Mouse (Mus musculus) heart, adult 2 months (tissue): ENCODE measurements around the gene Filip1l. TPM values are rescaled to one million over a fixed set of nuclear protein-coding genes. Genes with fewer than 3 reads are reported as not detected.
A peak's percentile ranks its signal among the peaks of the same experiment; 100 is the strongest.

Experiments
- DNase-seq, 2 experiments: peaks; one replicate each; pipeline ENCODE4 v3.0.0; 2021
- H3K27ac ChIP-seq: fragments of 200-600 bp; 2 replicates; pipeline ENCODE4 v1.8.1; 2022
- H3K27me3 ChIP-seq: fragments of 200-500 bp; 2 replicates; pipeline ENCODE4 v1.6.1; 2012; ENCODE audit warnings: mild to moderate bottlenecking, low read length, inconsistent platforms, mixed read lengths; ENCODE audit not compliant: control insufficient read depth, insufficient read depth
- H3K36me3 ChIP-seq: fragments of 200-500 bp; 2 replicates; pipeline ENCODE4 v1.6.1; 2012; ENCODE audit warnings: low read length, inconsistent platforms; ENCODE audit not compliant: control insufficient read depth, insufficient read depth
- H3K4me1 ChIP-seq: fragments of 200-500 bp; 2 replicates; pipeline ENCODE4 v1.6.1; 2011; ENCODE audit warnings: low read length; ENCODE audit not compliant: control insufficient read depth, insufficient read depth
- H3K4me3 ChIP-seq: fragments of 200-600 bp; 2 replicates; pipeline ENCODE4 v1.8.1; 2022
- H3K79me2 ChIP-seq: fragments of 200-500 bp; replicated peaks from 2 replicates; pipeline ENCODE4 v1.6.1; 2012; ENCODE audit warnings: mild to moderate bottlenecking, inconsistent platforms, low read length, moderate library complexity, mixed read lengths; ENCODE audit not compliant: control insufficient read depth, insufficient read depth
- H3K9ac ChIP-seq: fragments of 200-500 bp; 2 replicates; pipeline ENCODE4 v1.6.1; 2012; ENCODE audit warnings: low read depth, mild to moderate bottlenecking, control low read depth, inconsistent platforms, low read length, mixed read lengths
- CTCF ChIP-seq: fragments of 200-600 bp; IDR thresholded peaks from 2 replicates; pipeline ENCODE4 v1.8.1; 2022; ENCODE audit warnings: antibody characterized with exemption, mild to moderate bottlenecking, moderate library complexity
- EP300 ChIP-seq: fragments of 200-500 bp; IDR thresholded peaks from 2 replicates; pipeline ENCODE4 v1.6.1; 2011; ENCODE audit warnings: low read depth, low read length, control low read depth; ENCODE audit not compliant: insufficient read depth
- POLR2A ChIP-seq: fragments of 200-500 bp; IDR thresholded peaks from 2 replicates; pipeline ENCODE4 v1.6.1; 2011; ENCODE audit warnings: mild to moderate bottlenecking, low read depth, low read length, control low read depth; ENCODE audit not compliant: insufficient read depth
- WGBS: fragments of 180-500 bp; shearing (Covaris S2); methylation state at CpG from one replicate; pipeline ENCODE4 v1.1.7; 2018; 5-methylcytosine and 5-hydroxymethylcytosine counted together
- intact Hi-C: fragments of 180-260 bp; cut with DNase I; formaldehyde crosslinking; loops from one replicate; pipeline ENCODE4 v1.15.1; 2025
- polyA plus RNA-seq: library from polyadenylated mRNA; depleted of rRNA; stranded (reverse); fragments of >200 nt; gene quantifications from 2 replicates; pipeline ENCODE4 v1.2.3, GENCODE M21; 2012
- total RNA-seq, 2 experiments: library from RNA; stranded (reverse); gene quantifications; 2 replicates each; pipeline ENCODE4 v1.2.3; 2021

The Filip1l gene
- total and polyA plus RNA-seq, 3 experiments: 9.2 to 36.3 (median 35.0) TPM

DNA sequence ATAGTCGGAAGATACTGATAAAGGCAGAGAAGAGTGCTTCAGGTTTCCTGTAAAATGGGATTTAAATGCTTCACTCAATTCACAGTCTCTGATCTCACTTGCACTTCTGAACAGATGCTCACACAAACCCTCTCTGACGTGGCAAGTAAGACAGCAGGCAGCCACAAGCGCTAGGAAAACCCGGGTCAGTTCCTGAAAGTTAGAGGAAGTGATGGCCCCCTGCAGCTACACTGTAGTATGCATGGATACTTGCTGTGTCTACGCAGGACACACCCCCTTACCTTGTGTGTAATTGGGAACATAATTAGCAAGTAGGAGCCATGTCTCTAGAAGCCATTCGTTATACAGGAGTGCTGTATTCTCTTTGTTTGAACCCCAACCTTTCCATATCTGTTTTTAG, 129.4 kb downstream of the Filip1l start:
- Histone ChIP-seq H3K4me1 (peaks cover 4% of the 10 kb centered on the region), H3K4me3 (no peak overlapping the region), H3K36me3 (peaks cover 11% of the 10 kb centered on the region; the same call in 1 of the 2 replicates), H3K9ac (no peak overlapping the region), H3K27me3 (no peaks in the 10 kb centered on the region), H3K27ac (no peak overlapping the region), H3K79me2 (no peaks in the 10 kb centered on the region)
- intact Hi-C loops: loop anchor here (5.0 kb wide), 1 partner anchor 65 kb away; no protein-coding TSS in a partner anchor
- 71% methylated on average over 6 of the region's 6 CpGs for WGBS
- TF ChIP-seq CTCF (no peak), EP300 (no peak), POLR2A (no peak)
- no peak for DNase-seq

DNA sequence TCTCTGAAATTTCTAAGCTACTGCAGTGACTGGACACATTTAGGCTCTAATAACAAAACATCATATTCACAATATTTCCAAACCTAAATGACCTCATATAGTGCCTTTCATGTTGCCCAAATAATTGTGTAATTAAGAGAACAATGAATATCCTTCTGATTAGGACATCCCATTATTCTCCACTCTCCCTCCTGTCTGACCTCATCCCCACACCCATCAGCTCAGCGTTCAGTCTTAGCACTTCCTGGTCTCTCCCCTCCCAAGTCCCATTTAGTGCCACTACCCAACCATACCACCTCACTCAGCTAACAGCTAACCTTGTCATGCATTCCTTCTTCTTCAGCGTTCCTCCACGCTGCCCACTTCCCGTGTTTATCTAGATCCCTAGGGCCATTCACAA, 130.0 kb downstream of the Filip1l start:
- Histone ChIP-seq H3K9ac (no peak overlapping the region), H3K27ac (peak overlapping the region; percentile 20; the same call in 1 of the 2 replicates), H3K4me1 (peaks cover 4% of the 10 kb centered on the region), H3K4me3 (no peak overlapping the region), H3K79me2 (no peaks in the 10 kb centered on the region), H3K36me3 (peaks cover 8% of the 10 kb centered on the region; the same call in 1 of the 2 replicates), H3K27me3 (no peaks in the 10 kb centered on the region)
- 19% methylated on average over 4 of the region's 4 CpGs for WGBS
- DNase-seq: no peak
- intact Hi-C loops: loop anchor here (5.0 kb wide), 1 partner anchor 64 kb away; no protein-coding TSS in a partner anchor
- TF ChIP-seq EP300 (no peak), CTCF (no peak), POLR2A (no peak)

DNA sequence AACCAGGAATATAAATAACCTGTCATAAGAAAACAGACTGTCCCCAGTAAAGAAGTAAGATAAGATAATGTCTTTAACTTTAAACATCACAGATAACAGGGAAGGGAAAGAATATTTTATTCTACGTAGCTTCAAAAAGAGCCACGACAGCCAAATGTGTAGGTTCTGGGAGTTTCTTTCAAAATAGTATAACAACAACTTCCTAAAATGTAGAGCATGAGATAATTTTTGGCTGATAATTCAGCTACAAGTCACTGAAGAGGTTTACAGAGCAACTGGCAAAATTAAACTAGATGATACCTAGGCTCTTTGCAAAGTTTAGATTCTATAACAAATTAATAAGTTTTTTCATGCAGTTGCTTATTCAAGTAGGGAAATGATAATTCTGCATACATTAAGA, 130.6 kb downstream of the Filip1l start:
- DNase-seq: no peak
- Histone ChIP-seq H3K27ac (peak overlapping the region; percentile 20; the same call in 1 of the 2 replicates), H3K79me2 (no peaks in the 10 kb centered on the region), H3K36me3 (peaks cover 2% of the 10 kb centered on the region; the same call in 1 of the 2 replicates), H3K4me1 (peaks cover 4% of the 10 kb centered on the region), H3K27me3 (no peaks in the 10 kb centered on the region), H3K4me3 (no peak overlapping the region), H3K9ac (no peak overlapping the region)
- TF ChIP-seq EP300 (no peak), CTCF (no peak), POLR2A (no peak)
- WGBS: 29% methylated on average over 2 of the region's 2 CpGs
- intact Hi-C loops: loop anchor here (5.0 kb wide), 1 partner anchor 64 kb away; no protein-coding TSS in a partner anchor

DNA sequence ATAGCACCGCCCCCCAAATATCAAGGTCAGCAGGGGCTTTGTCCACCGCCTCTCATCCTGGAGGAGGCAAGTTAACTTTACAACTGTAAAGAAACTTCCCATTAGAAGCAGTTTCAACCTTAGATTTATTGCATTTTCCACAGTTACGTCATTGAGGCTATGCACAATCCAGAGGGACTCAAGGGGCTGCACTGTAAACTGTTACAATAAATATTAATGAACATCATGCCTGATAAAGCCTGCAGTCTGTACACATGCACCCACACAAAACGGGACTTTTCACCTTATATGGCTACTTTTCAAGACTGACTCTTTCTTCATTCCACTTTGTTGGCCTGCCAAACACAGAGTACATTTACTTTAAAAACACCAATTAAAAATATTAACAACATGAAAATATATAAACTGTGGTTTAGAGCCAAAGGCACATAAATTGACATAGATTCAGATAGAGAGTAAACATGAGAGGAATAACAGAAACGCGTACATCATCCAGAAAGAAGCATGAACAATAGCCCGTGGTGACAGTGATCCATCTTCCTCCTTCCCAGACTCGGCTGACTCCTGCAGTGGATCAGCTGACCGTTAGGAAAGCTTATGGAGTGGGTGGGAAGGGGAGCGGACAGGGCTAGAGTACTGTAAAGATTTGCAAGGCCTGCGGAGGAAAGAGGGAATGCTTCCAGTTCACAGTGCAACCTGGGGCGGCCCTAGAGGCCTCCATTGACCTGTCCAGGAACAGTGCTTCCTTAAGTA, 131.3 kb downstream of the Filip1l start:
- Histone ChIP-seq H3K4me1 (peaks cover 4% of the 10 kb centered on the region), H3K9ac (no peak overlapping the region), H3K36me3 (no peaks in the 10 kb centered on the region), H3K27ac (no peak overlapping the region), H3K4me3 (no peak overlapping the region), H3K79me2 (no peaks in the 10 kb centered on the region), H3K27me3 (no peaks in the 10 kb centered on the region)
- TF ChIP-seq POLR2A (no peak), CTCF (no peak), EP300 (no peak)
- intact Hi-C loops: loop anchor here (5.0 kb wide), 1 partner anchor 63 kb away; no protein-coding TSS in a partner anchor
- WGBS: 79% methylated on average over 12 of the region's 12 CpGs
- no peak for DNase-seq

DNA sequence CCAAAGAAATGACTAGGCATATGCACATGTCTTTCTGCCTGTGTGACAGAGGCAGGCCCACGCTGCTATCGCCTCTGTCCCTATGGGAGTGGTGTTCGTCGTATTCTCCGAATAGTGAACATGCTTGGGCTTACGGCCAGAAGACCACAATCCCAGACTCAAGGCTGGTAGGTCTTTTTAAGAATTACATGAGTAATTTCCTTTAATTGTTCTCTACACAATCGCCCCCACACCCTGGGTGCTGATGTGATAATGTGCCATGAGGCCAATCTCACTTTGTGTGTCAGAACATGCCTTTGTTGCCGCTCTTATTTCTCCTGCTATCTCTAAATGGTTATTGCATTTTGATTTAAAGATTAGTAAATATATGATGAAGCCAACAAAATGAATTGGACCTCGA, 132.4 kb downstream of the Filip1l start:
- no peaks in the 10 kb centered on the region for H3K79me2 ChIP-seq
- no peak overlapping the region for H3K4me3 ChIP-seq
- no peak overlapping the region for H3K9ac ChIP-seq
- no peaks in the 10 kb centered on the region for H3K27me3 ChIP-seq
- 0 out of 2 replicates have a peak overlapping the region, but pooled peaks have one; percentile 20 for H3K27ac ChIP-seq
- WGBS: 42% methylated on average over 9 of the region's 9 CpGs
- 0 out of 2 replicates have a peak, but pooled peaks have one; percentile 54 for TF ChIP-seq EP300
- TF ChIP-seq CTCF: no peak
- TF ChIP-seq POLR2A: no peak
- no peaks in the 10 kb centered on the region for H3K36me3 ChIP-seq
- DNase-seq: peak in 1 of 2 experiments; percentile 53
- peaks cover 4% of the 10 kb centered on the region for H3K4me1 ChIP-seq
- intact Hi-C loops: loop anchor here (5.0 kb wide), 1 partner anchor 63 kb away; no protein-coding TSS in a partner anchor

DNA sequence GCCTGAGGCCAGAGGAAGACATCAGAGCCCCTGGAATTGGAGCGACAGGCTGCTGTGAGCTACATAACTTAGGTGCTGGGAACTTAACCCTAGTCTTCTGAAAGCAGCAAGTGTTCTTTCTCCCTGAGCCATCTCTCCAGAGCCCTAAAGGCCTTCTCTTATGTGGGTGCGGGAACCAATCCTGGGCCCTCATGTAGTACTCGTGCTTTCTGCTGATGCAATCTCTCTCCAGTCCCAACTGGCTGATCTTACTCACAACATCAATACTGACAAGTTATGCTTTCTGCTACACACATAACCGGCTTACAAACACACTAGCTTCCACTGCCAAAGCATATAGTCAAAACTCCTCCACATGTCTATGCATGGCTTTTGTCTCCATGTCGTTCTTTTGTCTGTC, 133.4 kb downstream of the Filip1l start:
- intact Hi-C loops: loop anchor here (5.0 kb wide), 1 partner anchor 64 kb away; no protein-coding TSS in a partner anchor
- WGBS: 88% methylated on average over 5 of the region's 5 CpGs
- H3K27me3 ChIP-seq: no peaks in the 10 kb centered on the region
- no peak overlapping the region for H3K27ac ChIP-seq
- H3K79me2 ChIP-seq: no peaks in the 10 kb centered on the region
- no peak for DNase-seq
- H3K36me3 ChIP-seq: no peaks in the 10 kb centered on the region
- H3K4me1 ChIP-seq: peaks cover 4% of the 10 kb centered on the region
- no peak overlapping the region for H3K9ac ChIP-seq
- no peak overlapping the region for H3K4me3 ChIP-seq
- no peak for TF ChIP-seq POLR2A
- TF ChIP-seq CTCF: no peak
- TF ChIP-seq EP300: no peak
